Mouse (Mus musculus) liver, postnatal 0 days (tissue): ENCODE data around the gene Gm10945.

Experiments used
- CTCF ChIP-seq: sonication (generic); IDR thresholded peaks from 2 replicates; pipeline ENCODE4 v1.5.1; 2016; ENCODE audit warnings: antibody characterized with exemption, low read depth
- EP300 ChIP-seq: IDR thresholded peaks from 2 replicates; pipeline ENCODE4 v1.6.1; 2016; ENCODE audit warnings: antibody characterized with exemption, low read depth, mild to moderate bottlenecking

DNA sequence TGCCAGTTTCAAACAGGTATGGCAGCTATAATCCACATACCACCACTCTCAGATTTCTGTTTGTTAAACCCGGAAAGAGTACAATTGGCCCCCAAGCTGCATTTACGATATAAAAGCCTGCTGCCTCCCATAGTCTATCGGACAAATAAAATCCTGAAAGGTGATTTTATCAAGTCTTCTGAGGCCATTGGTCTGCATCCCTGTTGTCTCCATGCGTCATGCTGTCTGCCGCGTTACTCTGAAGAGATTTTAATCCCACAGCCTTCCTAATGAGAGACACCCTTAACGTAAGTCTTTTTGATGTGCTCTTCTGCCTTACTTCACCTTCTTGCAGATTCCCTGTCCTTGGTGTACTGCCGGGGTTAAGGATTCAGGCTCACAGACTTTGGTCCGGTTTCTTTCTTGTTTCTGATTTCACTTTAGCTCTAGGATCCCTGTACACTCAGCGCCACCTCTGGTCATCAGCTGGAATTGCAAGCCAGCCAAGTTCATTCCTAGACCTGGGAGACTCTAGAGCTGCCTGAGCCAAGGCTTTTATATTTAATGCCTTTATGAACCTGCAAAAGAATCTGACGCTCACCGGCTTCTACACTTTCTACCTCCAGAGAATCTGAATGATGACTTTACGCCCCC, 67.2 kb downstream of the Gm10945 start:
- TF ChIP-seq CTCF (peak; percentile 65), EP300 (no peak)
